Mouse (Mus musculus) bone marrow, adult 2 months (tissue): Measurements from ENCODE around the gene Scd4. TPM values are rescaled to one million over a fixed set of nuclear protein-coding genes. Genes with fewer than 3 reads are reported as not detected.
"Not testable (repeated sequence)": the region's sequence is repeated elsewhere in the genome, so short reads cannot be mapped to it uniquely, and the experiment has no call there.

Experiments used
- H3K27ac ChIP-seq: fragments of 200-500 bp; 2 replicates; pipeline ENCODE4 v1.5.1; 2012; ENCODE audit warnings: low read depth, mild to moderate bottlenecking, control low read depth, inconsistent platforms, low read length; ENCODE audit not compliant: control insufficient read depth, poor library complexity, insufficient read depth
- H3K4me1 ChIP-seq: fragments of 200-500 bp; 2 replicates; pipeline ENCODE4 v1.6.1; 2011; ENCODE audit warnings: low read length; ENCODE audit not compliant: control insufficient read depth, insufficient read depth
- H3K4me3 ChIP-seq: fragments of 200-500 bp; replicated peaks from 2 replicates; pipeline ENCODE3; 2011; ENCODE audit warnings: mild to moderate bottlenecking, low read depth, low read length, control low read depth; ENCODE audit not compliant: control insufficient read depth
- CTCF ChIP-seq: fragments of 200-500 bp; IDR thresholded peaks from 2 replicates; pipeline ENCODE4 v1.5.1; 2011; ENCODE audit warnings: low read length, control low read depth; ENCODE audit not compliant: control insufficient read depth, insufficient read depth
- POLR2A ChIP-seq: fragments of 200-500 bp; IDR thresholded peaks from 2 replicates; pipeline ENCODE4 v1.6.1; 2011; ENCODE audit warnings: low read depth, mild to moderate bottlenecking, control low read depth, low read length, borderline replicate concordance; ENCODE audit not compliant: control insufficient read depth
- WGBS: fragments of 180-500 bp; shearing (Covaris S2); methylation state at CpG from one replicate; pipeline ENCODE4 v1.1.7; 2018; 5-methylcytosine and 5-hydroxymethylcytosine counted together
- polyA plus RNA-seq: library from polyadenylated mRNA; stranded (reverse); fragments of >200 nt; gene quantifications from 2 replicates; pipeline ENCODE4 v1.2.4, GENCODE M21; 2011; ENCODE audit warnings: low replicate concordance; ENCODE audit not compliant: missing spikeins, insufficient read depth, insufficient read length

Scd4 gene
- polyA plus RNA-seq, 1 experiment, result not detected

- H3K4me3 ChIP-seq, result no peak overlapping the region
- TF ChIP-seq CTCF (no peak), POLR2A (no peak)
- no peaks in the 10 kb centered on the region; the same call in 1 of the 2 replicates for H3K4me1 ChIP-seq
- no peak overlapping the region for H3K27ac ChIP-seq
- 88% methylated on average over 10 of the region's 10 CpGs for WGBS
These were observed 28.5 kb upstream of the Scd4 start for GRCm38 (mm10) chr19:44304419-44304818.

- TF ChIP-seq CTCF, result no peak
- no peak for TF ChIP-seq POLR2A
- H3K4me3 ChIP-seq, result no peak overlapping the region
These were observed 27.9 kb upstream of the Scd4 start for GRCm38 (mm10) chr19:44304851-44305510.

GRCm38 (mm10) chr19:44305701-44306100, 27.2 kb upstream of the Scd4 start:
- H3K4me3 ChIP-seq, result no peak overlapping the region
- H3K4me1 ChIP-seq, result no peaks in the 10 kb centered on the region; the same call in 1 of the 2 replicates
- TF ChIP-seq CTCF (no peak), POLR2A (no peak)
- WGBS, result 90% methylated on average over 15 of the region's 15 CpGs
- no peak overlapping the region for H3K27ac ChIP-seq

More at GRCm38 (mm10) chr19:44304851-44305510, 27.9 kb upstream of the Scd4 start:
- 85% methylated on average over 16 of the region's 16 CpGs for WGBS
- no peak overlapping the region for H3K27ac ChIP-seq
- H3K4me1 ChIP-seq, result no peaks in the 10 kb centered on the region; the same call in 1 of the 2 replicates

- TF ChIP-seq CTCF (no peak), POLR2A (no peak)
- Histone ChIP-seq H3K4me3 (no peak overlapping the region), H3K27ac (no peak overlapping the region), H3K4me1 (no peaks in the 10 kb centered on the region; the same call in 1 of the 2 replicates)
- WGBS, result 79% methylated on average over 7 of the region's 7 CpGs
These were observed 26.7 kb upstream of the Scd4 start for GRCm38 (mm10) chr19:44306171-44306570.

- WGBS, result 73% methylated on average over 9 of the region's 9 CpGs
- Histone ChIP-seq H3K27ac (no peak overlapping the region), H3K4me1 (no peaks in the 10 kb centered on the region), H3K4me3 (no peak overlapping the region)
- TF ChIP-seq POLR2A, result no peak
- no peak for TF ChIP-seq CTCF
These were observed 25.6 kb upstream of the Scd4 start for GRCm38 (mm10) chr19:44307101-44307914.

- TF ChIP-seq CTCF (no peak), POLR2A (no peak)
- Histone ChIP-seq H3K4me3 (no peak overlapping the region), H3K27ac (no peak overlapping the region), H3K4me1 (no peaks in the 10 kb centered on the region)
- WGBS, result 80% methylated on average over 6 of the region's 6 CpGs
These were observed 24.9 kb upstream of the Scd4 start for GRCm38 (mm10) chr19:44307915-44308470.

- Histone ChIP-seq H3K4me1 (no peaks in the 10 kb centered on the region), H3K4me3 (no peak overlapping the region), H3K27ac (no peak overlapping the region)
- TF ChIP-seq CTCF, result no peak
- TF ChIP-seq POLR2A, result no peak
- WGBS, result 82% methylated on average over 8 of the region's 8 CpGs
These were observed 24.2 kb upstream of the Scd4 start for GRCm38 (mm10) chr19:44308611-44309246.

- Histone ChIP-seq H3K4me1 (peaks cover 3% of the 10 kb centered on the region), H3K27ac (no peak overlapping the region), H3K4me3 (no peak overlapping the region)
- TF ChIP-seq CTCF, result no peak
- TF ChIP-seq POLR2A, result no peak
- WGBS, result 84% methylated on average over 12 of the region's 12 CpGs
These were observed 23.3 kb upstream of the Scd4 start for GRCm38 (mm10) chr19:44309351-44310154.

GRCm38 (mm10) chr19:44310155-44310575, 22.7 kb upstream of the Scd4 start:
- not testable (repeated sequence) for H3K27ac ChIP-seq, H3K4me1 ChIP-seq, H3K4me3 ChIP-seq
- 68% methylated on average over 1 of the region's 1 CpGs for WGBS
